Mouse (Mus musculus): ENCODE data around the gene Mfsd13b. TPM values are rescaled to one million over a fixed set of nuclear protein-coding genes. Genes with fewer than 3 reads are reported as not detected.

Mfsd13b gene
- polyA plus RNA-seq, 1 experiment, result 130 TPM

- no peak overlapping the region for H3K27ac ChIP-seq (ENCODE audit: control insufficient read depth, insufficient read depth, low read depth, low read length)
- no peak for TF ChIP-seq POLR2A (IDR thresholded peaks at IDR 0.05; ENCODE audit: control insufficient read depth, low read depth, low read length)
- TF ChIP-seq CTCF (IDR thresholded peaks at IDR 0.05; ENCODE audit: control insufficient read depth, insufficient read depth, insufficient replicate concordance, low read depth, low read length), result no peak
- no peak overlapping the region for H3K4me3 ChIP-seq (ENCODE audit: control insufficient read depth, low read depth, low read length)
Observed at GRCm38 (mm10) chr7:121002407-121002928, 20.2 kb downstream of the Mfsd13b start.

GRCm38 (mm10) chr7:121003793-121004418 is 21.6 kb downstream of the Mfsd13b start:
- Histone ChIP-seq H3K4me1 (ENCODE audit: control insufficient read depth, insufficient read depth, low read length) (no peaks in the 10 kb centered on the region), H3K27me3 (ENCODE audit: control insufficient read depth, insufficient read depth, low read length) (no peaks in the 10 kb centered on the region), H3K36me3 (ENCODE audit: control insufficient read depth, insufficient read depth, low read length) (no peaks in the 10 kb centered on the region; the same call in 1 of the 2 replicates), H3K27ac (ENCODE audit: control insufficient read depth, insufficient read depth, low read depth, low read length) (no peak overlapping the region), H3K4me3 (ENCODE audit: control insufficient read depth, low read depth, low read length) (no peak overlapping the region)
- TF ChIP-seq CTCF (IDR thresholded peaks at IDR 0.05; ENCODE audit: control insufficient read depth, insufficient read depth, insufficient replicate concordance, low read depth, low read length) (no peak), POLR2A (IDR thresholded peaks at IDR 0.05; ENCODE audit: control insufficient read depth, low read depth, low read length) (no peak)

More at GRCm38 (mm10) chr7:121002407-121002928, 20.2 kb downstream of the Mfsd13b start:
- no peaks in the 10 kb centered on the region for H3K4me1 ChIP-seq (ENCODE audit: control insufficient read depth, insufficient read depth, low read length)
- no peaks in the 10 kb centered on the region; the same call in 1 of the 2 replicates for H3K36me3 ChIP-seq (ENCODE audit: control insufficient read depth, insufficient read depth, low read length)
- H3K27me3 ChIP-seq (ENCODE audit: control insufficient read depth, insufficient read depth, low read length), result no peaks in the 10 kb centered on the region

GRCm38 (mm10) chr7:121011794-121012689 is 29.7 kb downstream of the Mfsd13b start:
- no peaks in the 10 kb centered on the region for H3K27me3 ChIP-seq (ENCODE audit: control insufficient read depth, insufficient read depth, low read length)
- H3K27ac ChIP-seq (ENCODE audit: control insufficient read depth, insufficient read depth, low read depth, low read length), result no peak overlapping the region

DNA sequence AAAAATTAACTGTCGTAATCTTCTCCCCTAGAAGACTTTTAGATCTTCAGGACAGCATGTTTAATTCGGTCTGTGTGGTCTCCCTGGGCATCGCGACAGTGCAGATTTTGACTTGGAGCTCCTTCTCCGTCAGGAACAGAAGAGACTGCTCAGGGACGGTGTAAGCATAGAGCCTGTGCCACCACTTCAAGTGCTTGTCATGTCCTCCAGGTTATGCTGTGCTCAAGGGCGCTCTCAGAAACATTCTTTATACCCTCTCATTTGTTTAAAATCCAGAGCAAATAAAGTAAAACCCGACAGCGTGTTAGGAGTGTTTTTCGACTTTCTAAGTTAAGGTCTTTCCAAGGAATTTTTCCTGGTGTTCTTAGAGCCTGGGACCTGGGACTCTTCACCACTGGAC is 32.2 kb downstream of the Mfsd13b start:
- TF ChIP-seq POLR2A (IDR thresholded peaks at IDR 0.05; ENCODE audit: control insufficient read depth, low read depth, low read length) (no peak), CTCF (IDR thresholded peaks at IDR 0.05; ENCODE audit: control insufficient read depth, insufficient read depth, insufficient replicate concordance, low read depth, low read length) (no peak)
- Histone ChIP-seq H3K27me3 (ENCODE audit: control insufficient read depth, insufficient read depth, low read length) (no peaks in the 10 kb centered on the region), H3K4me1 (ENCODE audit: control insufficient read depth, insufficient read depth, low read length) (no peaks in the 10 kb centered on the region), H3K27ac (ENCODE audit: control insufficient read depth, insufficient read depth, low read depth, low read length) (no peak overlapping the region), H3K36me3 (ENCODE audit: control insufficient read depth, insufficient read depth, low read length) (no peaks in the 10 kb centered on the region), H3K4me3 (ENCODE audit: control insufficient read depth, low read depth, low read length) (no peak overlapping the region)

More at GRCm38 (mm10) chr7:121011794-121012689, 29.7 kb downstream of the Mfsd13b start:
- no peak overlapping the region for H3K4me3 ChIP-seq (ENCODE audit: control insufficient read depth, low read depth, low read length)
- no peaks in the 10 kb centered on the region for H3K4me1 ChIP-seq (ENCODE audit: control insufficient read depth, insufficient read depth, low read length)
- H3K36me3 ChIP-seq (ENCODE audit: control insufficient read depth, insufficient read depth, low read length), result no peaks in the 10 kb centered on the region
- TF ChIP-seq CTCF (IDR thresholded peaks at IDR 0.05; ENCODE audit: control insufficient read depth, insufficient read depth, insufficient replicate concordance, low read depth, low read length) (no peak), POLR2A (IDR thresholded peaks at IDR 0.05; ENCODE audit: control insufficient read depth, low read depth, low read length) (no peak)

GRCm38 (mm10) chr7:121018778-121019177 is 36.5 kb downstream of the Mfsd13b start:
- H3K27ac ChIP-seq (ENCODE audit: control insufficient read depth, insufficient read depth, low read depth, low read length), result no peak overlapping the region
- H3K4me1 ChIP-seq (ENCODE audit: control insufficient read depth, insufficient read depth, low read length), result no peaks in the 10 kb centered on the region
- H3K36me3 ChIP-seq (ENCODE audit: control insufficient read depth, insufficient read depth, low read length), result no peaks in the 10 kb centered on the region
- no peak overlapping the region for H3K4me3 ChIP-seq (ENCODE audit: control insufficient read depth, low read depth, low read length)
- no peaks in the 10 kb centered on the region for H3K27me3 ChIP-seq (ENCODE audit: control insufficient read depth, insufficient read depth, low read length)
- TF ChIP-seq CTCF (IDR thresholded peaks at IDR 0.05; ENCODE audit: control insufficient read depth, insufficient read depth, insufficient replicate concordance, low read depth, low read length) (no peak), POLR2A (IDR thresholded peaks at IDR 0.05; ENCODE audit: control insufficient read depth, low read depth, low read length) (no peak)

GRCm38 (mm10) chr7:121020277-121020676 is 38.0 kb downstream of the Mfsd13b start:
- no peaks in the 10 kb centered on the region for H3K4me1 ChIP-seq (ENCODE audit: control insufficient read depth, insufficient read depth, low read length)
- H3K36me3 ChIP-seq (ENCODE audit: control insufficient read depth, insufficient read depth, low read length), result no peaks in the 10 kb centered on the region
- TF ChIP-seq CTCF (IDR thresholded peaks at IDR 0.05; ENCODE audit: control insufficient read depth, insufficient read depth, insufficient replicate concordance, low read depth, low read length) (peak; percentile 23; the same call in 1 of the 2 replicates), POLR2A (IDR thresholded peaks at IDR 0.05; ENCODE audit: control insufficient read depth, low read depth, low read length) (no peak)
- H3K27ac ChIP-seq (ENCODE audit: control insufficient read depth, insufficient read depth, low read depth, low read length), result no peak overlapping the region
- H3K27me3 ChIP-seq (ENCODE audit: control insufficient read depth, insufficient read depth, low read length), result no peaks in the 10 kb centered on the region
- no peak overlapping the region for H3K4me3 ChIP-seq (ENCODE audit: control insufficient read depth, low read depth, low read length)

Data from testis, adult 2 months (tissue).